Mouse (Mus musculus) thymus, adult 2 months (tissue): ENCODE results near the gene Map1lc3a.

Experiments
- CTCF ChIP-seq: fragments of 200-500 bp; IDR thresholded peaks from 2 replicates; pipeline ENCODE4 v1.5.1; 2012; ENCODE audit warnings: mild to moderate bottlenecking, control low read depth, low read length, moderate library complexity, borderline replicate concordance; ENCODE audit not compliant: control insufficient read depth, poor library complexity, insufficient read depth; ENCODE audit errors: extremely low read depth
- POLR2A ChIP-seq: fragments of 200-500 bp; IDR thresholded peaks from 2 replicates; pipeline ENCODE4 v1.6.1; 2012; ENCODE audit warnings: mild to moderate bottlenecking, low read length, control low read depth, moderate library complexity; ENCODE audit not compliant: control insufficient read depth, poor library complexity, insufficient read depth; ENCODE audit errors: extremely low read depth

DNA sequence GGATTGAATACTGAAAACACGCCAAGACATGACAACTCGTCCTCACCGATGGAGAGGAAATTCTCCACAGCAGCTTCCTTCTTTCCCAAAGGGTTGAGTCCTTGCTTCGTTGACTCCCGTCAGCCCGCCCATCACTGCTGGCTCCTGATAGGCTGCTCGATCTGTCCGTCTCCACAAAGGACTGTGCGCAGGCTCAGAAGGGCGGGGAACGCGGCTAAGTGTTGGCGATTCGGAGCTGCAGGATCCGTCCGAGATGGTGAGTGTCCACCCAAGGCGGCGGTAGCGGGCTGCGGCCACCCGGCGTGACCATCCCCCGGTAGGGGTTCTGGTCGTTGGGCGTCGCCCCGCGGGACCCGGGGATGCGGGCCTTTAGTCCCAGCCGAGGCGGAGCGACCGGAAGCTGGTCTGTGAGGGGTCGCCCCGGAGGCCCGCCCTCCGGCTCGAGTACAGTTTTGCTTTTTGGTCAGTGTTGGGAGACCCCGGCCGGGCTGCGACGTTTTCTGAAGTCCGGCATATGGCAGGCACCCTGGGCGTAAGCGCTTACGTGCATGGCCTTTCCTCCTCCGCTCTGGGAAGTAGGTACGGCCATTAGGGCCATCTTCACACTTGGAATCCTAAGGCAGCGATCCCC lies 39.6 kb upstream of the Map1lc3a start, which contains the start of gene Dynlrb1:
- TF ChIP-seq POLR2A (peak; percentile 52), CTCF (0 out of 2 replicates have a peak, but pooled peaks have one; percentile 8)
